Mouse (Mus musculus) G1E (cell line): Measurements from ENCODE around the gene Sell.

Source experiments
- CTCF ChIP-seq: IDR thresholded peaks from 2 replicates; pipeline ENCODE4 v1.5.1; 2012; ENCODE audit warnings: low read depth, low read length, inconsistent platforms, mixed read lengths
- GATA1 ChIP-seq: IDR thresholded peaks from 2 replicates; pipeline ENCODE4 v1.6.1; 2012; ENCODE audit warnings: borderline replicate concordance, low read length, inconsistent platforms, mixed read lengths
- GATA2 ChIP-seq: IDR thresholded peaks from 2 replicates; pipeline ENCODE4 v1.6.1; 2012; ENCODE audit warnings: low read depth, low read length, inconsistent platforms, borderline replicate concordance

DNA sequence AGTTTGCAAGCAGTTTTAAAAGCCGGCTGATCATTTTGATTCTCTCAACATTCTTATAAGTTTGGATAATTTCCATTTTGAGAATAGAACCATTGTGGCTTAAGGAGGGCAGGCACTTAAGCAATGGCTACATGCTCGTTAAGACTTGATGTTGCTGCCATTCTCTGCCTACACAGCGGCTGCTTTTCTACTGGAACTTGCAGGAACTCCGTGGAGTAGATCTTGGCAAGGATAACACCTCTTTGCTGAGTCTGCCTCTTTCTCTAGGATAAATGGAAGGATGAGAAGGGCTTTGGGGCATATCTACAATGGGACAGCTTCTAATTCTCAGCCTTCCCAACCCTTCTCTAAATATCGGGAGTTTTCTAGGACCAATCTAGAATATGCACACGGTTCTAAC lies 53.9 kb downstream of the Sell start:
- TF ChIP-seq CTCF (no peak), GATA1 (no peak), GATA2 (no peak)
